Mouse (Mus musculus): ENCODE results near the gene Mical3.

Mical3 gene

DNA sequence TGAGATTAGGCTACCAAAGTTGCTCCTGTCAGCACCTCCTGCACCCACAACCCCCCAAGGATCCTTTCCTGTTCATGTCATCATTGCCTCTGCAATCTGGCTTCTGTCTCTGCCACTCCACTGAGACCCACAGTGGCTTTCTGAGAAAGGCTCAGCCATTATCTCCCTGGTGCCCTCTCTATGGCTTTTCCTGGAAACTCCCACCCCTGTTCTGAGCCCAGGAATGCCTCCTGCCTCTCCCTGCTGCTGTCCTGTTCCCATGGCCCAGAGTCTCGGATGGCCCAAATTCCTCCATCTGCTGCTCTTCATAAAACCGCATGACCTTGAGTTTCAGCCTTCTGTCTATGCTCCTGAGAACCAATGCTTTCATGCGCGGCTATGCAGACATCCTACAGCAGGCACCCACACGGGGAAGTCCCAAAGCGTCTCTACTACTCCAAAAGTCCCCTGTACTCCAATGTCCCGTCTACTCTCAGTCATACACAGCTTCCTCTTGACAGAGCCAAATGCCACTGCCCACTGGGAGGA lies 77.2 kb downstream of the Mical3 start:
- no peak for DNase-seq (ENCODE audit: low spot score in 2 of 2)

DNA sequence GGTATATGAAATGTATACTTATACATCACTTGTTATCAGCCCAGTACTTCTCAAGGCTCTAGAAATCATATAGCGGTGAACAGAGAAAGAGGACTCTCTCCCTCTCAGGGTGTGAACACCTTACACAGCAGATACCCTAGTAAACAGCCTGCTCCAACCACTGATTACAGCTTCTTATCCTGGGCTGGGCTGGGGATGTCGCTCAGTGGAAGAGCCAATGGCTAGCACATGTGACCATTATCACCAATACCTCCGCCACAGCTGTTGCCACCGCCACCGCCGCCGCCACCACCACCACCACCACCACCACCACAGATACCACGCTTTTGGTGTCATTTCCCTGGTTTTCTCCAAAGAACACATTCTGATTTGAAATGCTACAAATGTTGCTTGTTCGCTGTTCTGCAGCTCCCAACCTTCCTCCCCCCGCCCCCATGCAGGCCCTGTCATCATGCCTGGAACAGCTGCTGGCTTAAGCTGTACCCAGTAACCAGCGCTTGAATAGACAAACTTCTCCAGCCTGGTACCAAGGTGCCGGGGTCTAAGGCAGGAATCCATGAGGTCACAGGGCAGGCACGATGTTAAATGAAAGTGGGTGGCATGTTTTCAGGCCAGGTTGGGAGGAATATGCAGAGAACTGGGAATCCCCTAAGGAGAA lies 78.7 kb downstream of the Mical3 start:
- DNase-seq (ENCODE audit: low spot score in 2 of 2) = no peak

DNA sequence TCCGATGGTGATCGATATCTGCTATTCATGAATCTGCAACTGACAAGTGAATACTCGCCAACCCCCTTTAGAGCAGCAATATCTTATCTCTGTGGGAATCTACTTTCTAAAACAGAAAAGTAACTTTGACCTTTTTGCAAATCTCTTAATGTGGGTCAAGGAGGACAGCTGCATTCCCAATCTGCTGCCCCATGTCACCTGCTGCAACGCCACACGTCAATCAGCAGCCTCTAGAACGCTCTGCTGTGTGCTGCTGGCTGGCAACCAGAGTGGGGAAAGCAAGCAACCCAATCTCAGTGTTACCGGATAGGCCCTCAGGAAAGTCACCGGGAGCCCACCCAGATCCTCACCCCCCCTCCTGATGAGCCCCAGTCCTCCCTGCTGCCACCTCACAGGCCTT lies 79.4 kb downstream of the Mical3 start:
- DNase-seq (ENCODE audit: low spot score in 2 of 2) = no peak

DNA sequence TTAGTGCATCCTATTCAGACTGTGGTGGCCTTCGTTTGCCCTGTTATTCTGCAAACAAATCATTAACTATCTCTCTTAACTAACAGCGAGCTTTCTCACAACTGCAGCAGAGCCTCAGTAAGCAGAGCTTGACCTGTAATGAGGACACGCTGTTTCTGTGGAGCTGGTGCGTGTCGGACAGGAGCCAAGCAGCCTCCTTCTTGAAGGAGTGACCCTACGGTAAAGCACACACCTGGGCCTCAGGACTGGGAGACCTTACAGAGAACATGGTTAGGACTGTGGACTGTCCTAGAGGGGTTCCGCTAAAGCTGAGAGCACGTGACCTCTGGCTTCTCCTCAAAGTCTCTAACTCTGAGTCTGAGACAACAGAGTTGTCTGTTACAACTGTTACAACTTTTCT lies 82.1 kb downstream of the Mical3 start:
- DNase-seq (ENCODE audit: low spot score in 2 of 2) = no peak

DNA sequence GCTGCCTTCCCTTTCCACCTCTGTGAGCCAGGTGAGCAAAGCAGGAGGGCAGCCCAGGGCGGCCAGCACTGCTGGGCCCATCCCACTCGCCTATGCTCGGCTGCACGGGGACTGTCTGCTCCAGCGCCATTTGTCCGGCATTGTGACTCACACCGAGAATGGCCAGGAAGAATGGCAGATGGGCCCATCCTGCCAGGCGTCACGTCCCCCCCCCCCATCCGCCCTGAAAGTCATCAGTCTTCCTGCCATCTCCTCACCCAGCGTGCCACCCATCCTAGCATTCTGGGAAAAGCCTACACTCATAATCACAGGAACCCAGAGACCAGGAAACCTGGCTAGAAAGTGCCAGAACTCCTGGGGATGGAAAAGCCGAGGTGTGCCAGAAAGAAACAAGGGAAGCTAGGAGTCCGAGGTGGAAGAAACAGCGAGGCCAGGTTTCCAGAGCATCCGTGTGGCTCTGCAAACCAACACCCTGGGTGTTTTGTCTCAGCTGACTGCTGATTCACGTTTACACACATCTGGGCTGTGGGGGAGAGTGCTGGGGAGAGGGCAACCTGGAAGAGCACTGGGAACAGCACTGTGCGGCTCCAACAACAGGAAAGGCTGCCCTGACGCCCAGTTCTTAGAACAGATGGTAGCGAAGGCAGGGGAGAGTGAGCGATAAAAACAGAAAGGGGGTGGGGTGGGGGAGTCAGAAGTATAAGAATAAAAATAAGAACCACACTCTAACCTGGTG lies 85.3 kb downstream of the Mical3 start:
- DNase-seq (ENCODE audit: low spot score in 2 of 2) = no peak

DNA sequence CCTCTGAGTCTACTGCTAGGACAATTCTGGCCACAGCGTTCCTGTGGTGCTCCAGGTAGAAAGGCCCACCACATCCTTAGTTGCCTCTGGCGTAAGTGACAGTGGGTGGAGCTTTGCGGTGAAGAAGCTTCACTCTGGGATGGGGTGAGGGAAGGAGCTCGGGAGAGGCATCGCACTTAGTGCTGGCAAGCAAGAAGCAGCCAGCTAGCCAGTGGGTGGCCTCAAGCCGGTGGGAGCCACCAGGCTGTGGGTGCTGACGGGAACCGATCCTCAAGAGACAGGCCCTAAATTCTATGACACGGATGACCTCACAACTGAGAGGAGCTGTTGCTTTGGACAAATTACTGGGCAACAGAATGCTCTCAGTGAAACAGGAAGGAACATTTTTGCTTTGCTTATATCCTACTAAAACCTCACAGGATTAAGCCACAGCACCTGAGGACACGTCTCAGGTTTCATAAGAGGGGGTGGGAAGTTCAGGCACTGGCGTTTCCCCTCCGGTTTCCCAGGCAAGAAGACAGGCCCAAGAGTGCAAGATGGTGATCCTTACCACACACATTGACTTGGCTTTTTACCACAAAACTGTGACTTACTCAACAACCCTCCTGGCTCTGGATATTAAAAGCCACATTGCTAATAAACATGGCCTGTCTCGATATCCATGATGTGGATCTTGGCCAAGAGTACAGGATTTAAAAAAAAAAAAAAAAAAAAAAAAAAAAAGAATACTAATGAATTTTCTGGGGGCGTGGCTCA lies 87.2 kb downstream of the Mical3 start:
- DNase-seq (ENCODE audit: low spot score in 2 of 2) = no peak

DNA sequence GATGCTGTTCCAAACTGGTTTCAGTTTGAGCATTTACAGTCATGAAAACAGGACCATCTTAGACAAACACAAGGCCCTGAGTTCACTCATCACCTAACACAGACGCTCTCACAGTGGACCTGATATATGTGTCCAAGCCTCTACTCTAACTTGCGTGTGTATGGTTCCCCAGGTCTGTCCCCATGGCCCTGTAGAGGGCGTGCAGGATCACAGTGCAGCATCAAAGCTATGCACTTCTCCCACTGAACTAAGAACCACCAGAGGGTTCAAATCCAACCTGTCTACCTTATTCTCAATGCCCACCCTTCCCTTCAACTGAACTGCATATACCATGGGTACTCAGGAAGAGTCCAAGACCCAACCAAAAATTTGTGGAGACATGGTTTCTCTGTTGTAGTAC lies 91.1 kb downstream of the Mical3 start:
- no peak for DNase-seq (ENCODE audit: low spot score in 2 of 2)

DNA sequence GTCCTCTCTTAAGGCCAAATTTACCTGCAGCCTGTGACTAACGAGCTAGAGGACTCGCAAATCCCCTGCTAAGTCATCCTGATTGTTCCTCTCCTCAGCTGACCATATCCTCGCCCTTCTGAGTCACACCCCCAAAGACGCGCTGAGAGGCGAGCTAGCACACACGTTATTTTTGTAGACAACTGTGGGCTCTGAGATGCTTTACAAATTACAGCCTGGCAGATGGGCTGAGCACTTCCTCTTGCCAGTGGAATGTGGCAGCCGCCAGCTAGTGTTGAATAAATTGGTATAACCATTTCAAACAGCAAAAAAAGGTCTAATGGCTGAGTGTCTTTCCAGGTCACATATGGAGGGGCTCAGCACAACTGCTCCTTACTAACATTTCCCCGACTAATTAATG lies 91.5 kb downstream of the Mical3 start:
- DNase-seq (ENCODE audit: low spot score in 2 of 2) = no peak

DNA sequence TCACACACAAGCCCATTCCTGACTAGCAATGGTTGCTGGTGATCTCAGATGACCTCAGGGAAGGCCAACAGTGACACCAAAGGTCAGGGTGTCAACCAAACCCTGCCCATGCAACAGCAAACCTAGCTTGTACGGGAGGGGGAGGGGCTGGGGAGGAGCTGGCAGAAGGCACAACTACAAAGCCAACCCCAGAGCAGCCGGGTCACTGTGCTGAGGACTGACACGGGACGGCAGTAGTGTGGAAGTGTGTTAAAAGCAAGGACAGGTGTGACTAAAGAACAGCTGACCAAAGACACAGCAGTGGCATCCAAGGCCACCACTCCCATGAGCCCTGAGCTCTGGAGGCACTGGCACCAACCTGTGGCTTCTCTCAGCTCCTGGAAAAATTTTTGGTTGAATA lies 93.7 kb downstream of the Mical3 start:
- DNase-seq (ENCODE audit: low spot score in 2 of 2) = no peak

DNA sequence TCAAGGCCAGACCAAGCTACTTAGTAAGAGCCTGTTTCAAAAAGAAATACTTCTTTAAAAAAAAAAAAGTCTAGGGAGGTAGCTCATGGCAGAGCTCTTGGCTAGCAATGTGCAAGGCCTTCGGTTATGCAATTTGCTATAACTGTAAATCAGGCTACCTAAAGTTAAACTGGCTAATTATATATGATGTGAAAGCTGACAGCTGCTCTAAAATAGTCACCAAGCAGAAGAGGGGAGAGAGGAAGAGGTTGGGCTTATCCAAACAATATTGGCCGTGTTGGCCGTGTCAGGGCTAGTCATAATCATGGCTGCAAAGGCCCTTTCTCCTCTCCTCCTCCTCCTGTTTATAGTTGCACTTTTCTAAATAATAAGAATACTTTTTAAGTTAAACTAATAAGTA lies 94.9 kb downstream of the Mical3 start:
- DNase-seq (ENCODE audit: low spot score in 2 of 2) = no peak

DNA sequence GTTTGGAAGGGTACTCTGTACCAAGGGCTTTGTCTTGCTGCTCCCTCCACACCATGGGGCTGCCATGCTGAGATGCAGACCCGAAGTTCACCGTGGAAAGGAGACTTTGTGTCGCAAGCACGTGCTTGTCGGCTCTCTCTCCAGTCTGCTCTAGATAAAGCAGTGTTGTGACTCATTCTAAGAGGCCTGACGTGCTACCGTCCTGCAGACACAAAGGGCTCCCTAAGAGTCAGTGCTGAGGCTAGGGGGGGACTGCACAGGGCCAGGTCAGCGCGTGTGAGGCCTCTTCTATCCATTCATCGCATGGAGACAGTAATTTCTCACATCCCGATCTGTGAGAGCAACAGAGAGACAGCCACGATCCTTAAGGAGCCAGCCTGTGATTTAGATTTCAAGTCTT lies 95.5 kb downstream of the Mical3 start:
- DNase-seq (ENCODE audit: low spot score in 2 of 2) = no peak

DNA sequence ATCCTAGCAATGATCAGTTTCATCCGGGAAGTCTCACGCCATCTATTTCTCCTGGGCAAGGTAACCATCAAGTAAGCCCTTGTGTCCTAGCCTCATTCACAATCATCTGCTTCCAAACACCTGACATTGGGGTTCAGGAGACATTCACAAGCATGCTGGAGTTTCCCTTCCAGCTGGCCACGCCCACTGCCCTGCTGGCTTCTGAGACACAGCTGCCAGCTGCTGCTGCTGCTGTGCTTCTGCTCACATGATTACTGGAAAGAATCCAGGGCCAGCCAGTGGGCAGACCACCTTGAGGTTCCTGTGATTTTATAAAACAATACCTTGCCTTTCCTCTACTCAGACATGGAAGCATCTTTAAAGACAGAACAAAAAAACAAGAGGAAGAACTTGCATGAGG lies 97.5 kb downstream of the Mical3 start:
- DNase-seq (ENCODE audit: low spot score in 2 of 2) = no peak

DNA sequence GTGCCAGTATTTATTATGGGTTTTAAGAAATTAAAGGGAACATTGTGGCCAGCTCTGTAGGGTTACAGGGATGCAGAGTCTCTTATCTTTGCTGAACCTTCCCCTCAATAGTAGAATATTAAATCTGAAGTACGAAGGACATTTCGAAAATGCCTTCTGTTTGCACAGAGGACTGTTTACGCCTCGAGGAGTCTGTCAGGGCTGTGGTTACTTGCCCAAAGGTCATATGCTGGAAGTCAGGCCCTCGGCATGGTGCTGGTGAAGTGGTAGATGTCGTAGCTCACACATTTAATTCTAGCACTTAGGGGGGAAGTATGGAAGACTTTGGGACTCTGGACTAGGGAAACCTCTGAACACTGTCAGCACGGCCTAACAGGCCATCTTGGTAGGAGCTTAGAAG lies 99.4 kb downstream of the Mical3 start:
- DNase-seq (ENCODE audit: low spot score in 2 of 2) = no peak

DNA sequence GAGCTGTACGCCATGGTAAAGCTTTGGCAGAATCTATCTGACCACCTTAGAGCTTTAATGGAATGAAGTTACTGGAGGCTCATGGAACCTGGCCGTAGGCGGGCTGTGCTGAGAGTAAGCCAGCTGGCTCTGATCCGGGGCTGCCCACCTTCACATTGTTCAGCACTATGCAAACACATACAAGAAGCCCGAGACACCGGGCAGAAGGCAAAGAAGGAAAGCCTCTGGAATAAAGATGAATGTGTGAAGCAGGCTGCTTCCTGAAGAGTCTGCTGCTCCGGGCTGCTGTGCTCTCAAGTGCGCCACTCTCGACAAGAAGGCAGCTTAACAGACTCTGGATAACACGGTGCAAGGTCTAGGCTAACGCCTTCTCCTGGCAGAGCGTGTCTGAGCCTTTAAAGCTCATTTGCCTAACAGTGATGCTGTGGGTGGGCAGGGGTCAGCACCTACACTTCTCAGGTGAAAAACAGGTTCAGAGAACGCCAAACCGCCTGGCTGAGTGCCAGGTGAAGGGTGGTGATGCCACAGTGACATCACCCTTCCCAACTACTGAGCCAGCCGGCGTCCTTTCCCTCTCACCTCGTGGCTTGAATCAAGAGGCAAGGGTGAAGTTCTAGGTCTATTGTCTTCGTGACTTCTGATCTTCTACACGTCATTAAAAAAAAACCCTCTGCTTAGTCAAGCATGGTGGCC lies 100.8 kb downstream of the Mical3 start:
- no peak for DNase-seq (ENCODE audit: low spot score in 2 of 2)

DNA sequence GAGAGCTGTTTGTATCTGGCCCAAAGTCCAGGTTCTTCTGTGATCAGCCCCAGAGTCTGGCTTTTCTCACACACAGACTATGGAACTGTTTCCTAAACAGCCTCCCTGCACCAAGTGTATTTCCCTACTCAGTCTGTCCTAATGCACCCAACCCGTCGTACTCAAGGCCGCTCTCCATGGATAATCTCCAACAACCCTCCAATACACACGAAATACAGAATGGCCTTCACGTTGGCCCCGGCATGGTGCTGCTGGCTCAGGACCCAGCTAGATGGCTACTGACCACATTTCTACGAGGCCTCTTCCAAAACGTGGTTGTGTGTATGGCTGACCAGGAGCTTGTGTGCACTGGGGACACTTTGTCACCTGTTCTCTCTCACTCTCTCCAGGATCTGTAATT lies 102.3 kb downstream of the Mical3 start:
- DNase-seq (ENCODE audit: low spot score in 2 of 2) = no peak

DNA sequence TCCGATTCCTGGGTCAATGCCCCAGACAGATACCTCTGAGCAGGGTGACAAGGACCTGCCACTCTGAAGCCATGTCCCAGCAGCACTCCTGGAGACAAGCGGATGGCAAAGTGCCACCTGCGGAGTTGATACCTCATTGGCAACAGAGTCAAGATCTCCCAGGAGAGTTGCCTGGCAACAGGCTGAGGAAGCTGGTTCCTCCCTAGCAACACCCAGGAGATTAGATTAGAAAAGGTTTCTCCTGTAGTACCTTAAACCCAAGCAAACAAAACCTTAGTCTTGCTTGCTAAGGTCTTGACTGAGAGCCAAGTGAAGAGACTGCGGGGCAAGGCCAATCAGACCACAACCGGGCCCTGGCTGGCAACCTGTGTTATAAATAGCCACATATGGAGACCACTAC lies 103.5 kb downstream of the Mical3 start:
- no peak for DNase-seq (ENCODE audit: low spot score in 2 of 2)

DNA sequence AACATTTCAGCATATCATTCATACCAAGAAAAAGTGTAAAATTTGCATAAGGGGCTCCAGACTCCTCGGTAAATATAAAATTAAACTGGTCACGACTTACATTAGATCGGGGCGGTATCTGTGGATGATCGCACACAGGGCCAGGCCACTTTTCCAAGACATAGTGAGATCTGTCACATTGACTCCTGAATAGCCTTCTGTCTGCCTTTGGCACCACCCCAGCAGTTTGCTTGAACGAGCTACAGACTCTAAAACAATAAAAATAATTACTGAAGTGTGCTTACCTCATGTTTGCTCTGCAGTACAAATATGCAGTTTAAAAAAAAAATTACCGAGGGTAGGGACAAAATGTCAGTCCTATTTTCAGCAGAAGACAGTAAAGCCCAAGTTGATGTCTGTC lies 103.9 kb downstream of the Mical3 start:
- no peak for DNase-seq (ENCODE audit: low spot score in 2 of 2)

DNA sequence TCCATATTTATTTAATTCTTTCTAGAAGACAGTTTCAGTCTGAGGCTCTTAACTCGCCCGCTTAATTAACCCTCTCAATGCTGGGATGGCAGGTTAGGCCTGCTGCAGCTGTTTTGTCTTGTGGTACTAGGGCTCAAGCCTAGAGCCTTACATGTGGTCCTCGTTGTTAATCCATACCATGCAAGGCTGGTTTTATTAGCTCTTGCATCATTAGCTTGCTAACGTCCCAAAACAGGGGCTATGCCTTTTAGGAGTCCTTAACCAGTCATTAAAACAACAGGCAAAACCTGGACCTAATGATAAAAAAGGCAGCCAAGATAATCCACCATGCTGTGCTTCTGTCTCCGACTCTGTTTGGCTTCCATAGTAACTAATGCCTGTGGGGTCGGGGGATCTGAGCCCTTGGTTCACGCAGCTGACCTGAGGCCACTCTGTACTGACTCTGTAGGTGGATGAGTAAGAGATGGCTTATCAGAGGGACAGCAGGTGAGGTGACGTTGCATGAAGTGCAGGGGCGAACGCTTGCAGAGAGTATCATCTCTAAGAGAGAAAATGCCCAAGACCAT lies 104.7 kb downstream of the Mical3 start:
- DNase-seq (ENCODE audit: low spot score in 2 of 2) = no peak

DNA sequence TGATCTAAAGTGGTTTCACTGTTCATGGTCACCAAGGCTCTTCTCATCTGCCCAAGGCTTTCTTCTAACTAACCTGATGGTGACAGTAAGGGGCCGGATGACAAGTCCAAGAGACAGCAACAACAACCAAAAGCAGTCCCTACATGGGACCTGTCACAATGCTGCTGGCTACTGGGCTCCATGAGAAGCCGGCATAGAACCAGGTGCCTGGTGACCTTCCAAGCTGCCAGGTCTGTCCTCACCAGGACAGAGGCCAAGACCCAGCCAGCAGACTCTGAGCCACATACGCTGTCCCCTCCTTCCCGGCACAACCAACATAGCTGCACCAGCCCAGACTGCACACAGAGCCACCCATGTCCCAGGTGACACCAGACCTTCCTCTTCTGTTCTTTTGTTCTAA lies 112.7 kb downstream of the Mical3 start:
- no peak for DNase-seq (ENCODE audit: low spot score in 2 of 2)

DNA sequence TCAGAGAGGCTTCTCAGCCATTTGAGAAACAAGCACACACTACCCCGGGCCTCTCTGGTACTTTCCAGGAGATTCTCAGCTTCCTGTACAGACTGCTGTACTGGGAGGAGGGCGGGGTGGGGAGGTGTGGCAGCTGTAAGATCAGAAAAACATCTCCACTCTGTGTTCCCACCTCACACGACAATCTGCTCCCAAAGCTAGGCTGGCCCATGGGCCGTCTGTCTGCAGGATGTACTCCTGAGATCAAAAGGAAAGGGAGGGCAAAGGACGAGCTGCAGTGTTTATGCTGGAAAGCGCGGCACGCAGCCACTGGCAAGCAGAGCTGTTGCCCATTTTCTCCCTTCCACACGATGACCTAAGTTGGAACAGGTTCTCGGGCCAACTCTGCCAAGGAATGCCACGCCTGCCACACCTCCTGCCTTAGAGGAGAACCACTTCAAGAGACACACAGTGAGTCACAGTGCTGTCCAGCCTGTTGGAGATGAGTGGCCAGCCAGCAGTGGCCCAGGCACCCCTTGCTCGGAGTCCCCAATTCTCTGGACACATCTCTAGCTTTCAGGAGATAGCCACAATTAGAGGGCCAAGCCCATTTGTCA lies 113.3 kb downstream of the Mical3 start:
- DNase-seq (ENCODE audit: low spot score in 2 of 2) = peak; percentile 59 to 74

DNA sequence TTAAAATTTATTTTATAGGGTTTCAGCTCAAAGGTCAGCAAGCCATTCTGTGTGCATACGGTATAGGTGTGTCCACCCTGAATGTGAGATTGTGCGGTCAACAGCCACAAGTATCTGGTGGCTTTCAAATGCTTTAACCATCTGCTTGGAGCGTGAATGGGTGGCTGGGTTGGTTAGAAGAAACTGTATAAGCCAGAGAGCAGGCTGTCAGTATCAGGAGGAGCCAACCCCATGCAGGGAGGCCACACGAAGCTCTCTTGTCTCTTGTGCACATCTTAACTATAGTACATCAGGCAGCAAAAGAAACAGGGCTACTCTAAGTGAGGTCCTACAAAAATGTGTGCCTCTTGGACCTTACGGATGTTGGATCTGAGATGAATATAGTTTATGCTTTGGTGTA lies 114.7 kb downstream of the Mical3 start:
- no peak for DNase-seq (ENCODE audit: low spot score in 2 of 2)
